Mouse (Mus musculus) inflammation-experienced regulatory T-cells, adult 16 weeks (primary cell): ENCODE results near the gene Fn3krp. TPM values are rescaled to one million over a fixed set of nuclear protein-coding genes. Genes with fewer than 3 reads are reported as not detected.

ENCODE experiments used
- polyA plus RNA-seq: library from polyadenylated mRNA; unstranded; fragments of 100-300 nt; shearing (Covaris generic); gene quantifications from one replicate; pipeline ENCODE4 v1.2.1, GENCODE M21; 2017

Gene Fn3krp
- 0.54 TPM for polyA plus RNA-seq

DNA sequence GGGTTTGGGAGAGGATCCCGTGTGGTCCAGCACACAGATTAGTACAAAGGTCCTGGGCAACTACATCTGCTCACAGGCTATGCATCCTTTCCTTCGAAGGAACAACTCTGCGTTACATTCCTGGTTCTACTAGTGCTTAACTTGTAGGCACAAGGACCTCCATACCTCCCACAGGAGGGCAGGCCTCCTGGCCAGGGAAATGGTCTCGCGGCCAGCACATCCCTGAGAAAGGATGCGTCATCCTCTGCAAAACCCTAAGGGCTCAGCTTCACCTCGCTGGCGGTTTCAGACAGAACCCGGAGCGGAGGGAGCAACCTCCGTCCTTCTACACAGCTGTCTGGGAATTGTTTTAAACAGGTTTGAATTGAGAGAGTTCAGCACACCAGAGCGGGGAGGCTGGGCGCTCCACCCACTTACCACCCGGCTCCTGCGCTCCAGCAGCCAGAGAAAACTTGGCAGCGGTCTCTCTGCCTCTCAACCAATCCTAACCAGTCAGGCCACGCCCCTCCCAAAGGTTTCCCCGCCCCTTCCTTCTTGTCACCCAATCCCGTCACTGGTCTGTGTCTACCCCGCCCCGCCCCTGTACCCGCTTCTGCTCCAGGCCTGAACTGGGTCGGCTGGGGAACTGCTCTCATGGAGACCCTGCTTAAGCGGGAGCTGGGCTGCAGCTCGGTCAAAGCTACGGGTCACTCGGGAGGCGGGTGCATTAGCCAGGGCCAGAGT lies at the start of gene Fn3krp:
Gene Fn3krp (plus strand): TSS at position 572 of the 723 bp plus-strand sequence.

GRCm38 (mm10) chr11:121387750-121388553 lies 33.2 kb upstream of the Fn3krp start, which contains the start of gene Rab40b:
TSS of gene Rab40b (minus strand) at chr11:121388251.

DNA sequence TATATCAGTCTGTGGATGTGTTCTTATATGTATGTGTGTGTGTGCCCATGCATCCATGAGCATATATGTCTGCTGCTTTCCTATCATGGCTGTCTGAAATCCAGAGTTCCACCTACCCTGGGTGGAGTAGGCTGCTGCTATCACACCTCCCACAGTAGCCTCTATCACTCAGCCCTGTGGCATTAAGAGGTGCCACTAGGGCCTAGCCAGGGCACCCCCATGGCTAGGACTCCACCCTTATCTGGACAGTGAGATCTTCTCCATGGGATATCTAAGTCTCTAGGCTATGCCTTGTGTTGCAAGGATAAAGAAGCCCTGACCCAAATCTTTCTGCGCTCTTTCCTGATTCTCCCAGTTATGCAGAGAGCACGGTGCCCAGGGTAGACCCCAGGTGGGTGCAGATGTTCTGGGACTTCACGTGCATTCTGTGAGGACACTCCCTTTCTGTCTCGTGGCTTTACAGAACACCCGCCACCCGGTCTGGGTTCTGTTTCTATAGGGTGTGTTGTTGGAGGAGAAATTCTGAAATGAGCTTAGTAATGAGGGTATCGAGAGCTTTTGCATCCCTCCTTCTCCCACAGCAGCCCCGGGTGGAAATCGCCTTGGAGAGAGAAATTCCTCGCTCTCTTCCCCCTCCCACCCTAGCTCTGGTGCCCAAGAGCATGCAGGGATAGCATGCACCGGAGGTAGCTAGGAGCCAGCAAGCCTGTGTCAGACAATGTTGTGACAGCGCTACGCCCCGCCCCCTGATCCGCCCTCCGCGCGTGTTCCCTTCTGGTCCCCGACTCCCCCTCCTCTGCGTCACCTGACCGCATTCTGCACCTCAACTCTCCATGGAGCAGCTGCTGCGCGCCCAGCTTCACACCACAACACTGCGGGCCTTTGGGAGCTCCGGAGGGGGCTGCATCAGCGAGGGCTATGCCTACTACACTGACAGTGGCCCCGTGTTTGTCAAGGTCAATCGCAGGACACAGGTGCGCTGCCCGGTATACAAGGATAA lies 13.3 kb downstream of the Fn3krp start, which contains the start of gene Fn3k:
Gene Fn3k (plus strand): TSS at position 758 of the 1,000 bp plus-strand sequence.

DNA sequence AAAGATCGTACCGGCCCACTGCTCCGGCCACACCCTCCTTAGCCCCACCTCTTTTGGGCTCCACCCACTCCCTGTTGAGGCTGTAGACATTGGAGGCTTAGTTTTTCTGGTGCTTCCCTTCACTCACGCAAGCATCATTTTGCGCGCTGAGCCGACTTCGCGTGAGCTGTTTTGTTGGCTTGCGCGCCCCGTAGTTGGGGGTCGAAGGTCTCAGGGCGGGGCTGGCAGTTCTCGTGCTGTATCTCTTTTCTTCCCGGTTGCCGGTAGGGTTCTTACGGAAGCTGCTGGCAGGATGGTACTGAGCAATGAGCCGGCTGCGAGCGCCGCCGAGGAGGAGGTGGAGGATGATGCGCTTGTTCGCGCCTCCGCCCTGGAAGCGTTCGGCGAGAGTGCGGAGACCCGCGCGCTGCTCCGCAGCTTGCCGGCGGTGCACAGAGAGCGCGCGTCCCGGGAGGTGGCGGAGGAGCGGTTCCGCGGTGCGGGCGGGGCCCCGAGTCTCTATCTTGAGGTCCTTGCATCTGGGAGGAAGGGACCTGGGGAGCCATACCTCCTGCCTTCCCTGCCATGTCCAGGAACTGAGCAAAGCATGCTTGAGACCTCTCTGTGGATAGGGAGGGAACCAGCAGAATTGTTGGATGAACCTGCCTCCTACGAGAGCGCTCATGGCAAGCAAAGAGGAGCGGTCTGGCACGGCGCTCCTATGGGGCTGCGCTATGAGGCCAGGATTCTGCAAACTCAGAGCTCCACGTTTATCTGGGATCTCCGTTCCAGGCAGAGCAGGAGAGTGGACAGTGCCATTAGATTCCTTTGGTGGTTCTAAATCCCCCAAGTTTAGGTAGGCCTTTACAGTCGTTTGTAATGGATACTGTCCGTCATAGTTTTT lies 30.8 kb downstream of the Fn3krp start, which contains the start of gene Tbcd:
Gene Tbcd (plus strand): TSS at position 197 of the 883 bp plus-strand sequence.

Other genes with a start within 250 kb of the Fn3krp start
- 3.6 TPM for gene Hexdc, start 217.0 kb upstream of the Fn3krp start, polyA plus RNA-seq
- gene Ogfod3, start 216.7 kb upstream of the Fn3krp start, polyA plus RNA-seq = 9.1 TPM
- gene Cybc1, start 192.1 kb upstream of the Fn3krp start, polyA plus RNA-seq = 148 TPM
- gene Narf, start 184.1 kb upstream of the Fn3krp start, polyA plus RNA-seq = 49.9 TPM
- 1.9 TPM for gene Foxk2, start 161.4 kb upstream of the Fn3krp start, polyA plus RNA-seq
- 50.9 TPM for gene Wdr45b, start 67.0 kb upstream of the Fn3krp start, polyA plus RNA-seq
- gene Rab40b, start 33.1 kb upstream of the Fn3krp start, polyA plus RNA-seq = not detected
- gene Fn3k, start 13.5 kb downstream of the Fn3krp start, polyA plus RNA-seq = 0.11 TPM
- gene Tbcd, start 30.5 kb downstream of the Fn3krp start, polyA plus RNA-seq = 56.6 TPM
- gene Zfp750, start 97.9 kb downstream of the Fn3krp start, polyA plus RNA-seq = 0.38 TPM